Comparison of ENCODE assay signal across 9 mouse cellular contexts in genomic region chr5:82060679-82061078, GRCm38 (mm10).
DNase-seq lines count a peak whose midpoint lies in the region; ATAC-seq and TF ChIP-seq lines count a peak whose summit lies in the region.
"Had no signal": no experiment of that assay in that cellular context is flagged by ENCODE, and none has a peak within 500 bp of the region (broad histone marks: within the 10 kb centered on the region; RNA-seq: fewer than 3 reads in every experiment).

No protein-coding gene starts in this region.

- H3K27ac ChIP-seq in heart, postnatal 0 days (ENCODE audit: low read depth) = no peak overlapping the region
- H3K27ac ChIP-seq in midbrain, embryonic 14.5 days (replicated peaks; ENCODE audit: low read depth, low read length) = no peak overlapping the region
- H3K27ac ChIP-seq in midbrain, embryonic 16.5 days (ENCODE audit: low read length) = no peak overlapping the region
- H3K27ac ChIP-seq: embryonic facial prominence, embryonic 15.5 days had no signal

- no peaks in the 10 kb centered on the region for H3K4me1 ChIP-seq in heart, postnatal 0 days (ENCODE audit: control insufficient read depth, insufficient read depth)
- no peaks in the 10 kb centered on the region for H3K4me1 ChIP-seq in midbrain, embryonic 14.5 days (ENCODE audit: control insufficient read depth, insufficient read depth, low read length)
- H3K4me1 ChIP-seq in midbrain, embryonic 16.5 days (ENCODE audit: control insufficient read depth, insufficient read depth, low read length) = no peaks in the 10 kb centered on the region
- H3K4me1 ChIP-seq: embryonic facial prominence, embryonic 15.5 days had no signal

- no peak overlapping the region for H3K4me3 ChIP-seq in heart, postnatal 0 days (ENCODE audit: low read depth, low read length)
- H3K4me3 ChIP-seq in midbrain, embryonic 14.5 days (replicated peaks; ENCODE audit: low read depth, low read length) = no peak overlapping the region
- no peak overlapping the region for H3K4me3 ChIP-seq in midbrain, embryonic 16.5 days (ENCODE audit: low read depth, low read length)
- H3K4me3 ChIP-seq: embryonic facial prominence, embryonic 15.5 days had no signal

- H3K36me3 ChIP-seq in heart, postnatal 0 days (replicated peaks; ENCODE audit: control insufficient read depth, insufficient read depth, low read length) = no peaks in the 10 kb centered on the region
- H3K36me3 ChIP-seq in midbrain, embryonic 14.5 days (ENCODE audit: control insufficient read depth, insufficient read depth, low read length) = no peaks in the 10 kb centered on the region
- H3K36me3 ChIP-seq in midbrain, embryonic 16.5 days (ENCODE audit: control insufficient read depth, insufficient read depth, low read length) = no peaks in the 10 kb centered on the region
- H3K36me3 ChIP-seq: embryonic facial prominence, embryonic 15.5 days had no signal

- TF ChIP-seq EP300 in heart, postnatal 0 days (IDR thresholded peaks at IDR 0.05; ENCODE audit: low read depth) = no peak

- H3K9ac ChIP-seq in heart, postnatal 0 days (replicated peaks; ENCODE audit: low read depth, low read length) = no peak overlapping the region
- H3K9ac ChIP-seq in midbrain, embryonic 14.5 days (replicated peaks; ENCODE audit: low read length) = no peak overlapping the region
- no peak overlapping the region for H3K9ac ChIP-seq in midbrain, embryonic 16.5 days (ENCODE audit: low read depth, low read length)
- H3K9ac ChIP-seq: embryonic facial prominence, embryonic 15.5 days had no signal

- no peak for ATAC-seq in heart, postnatal 0 days (ENCODE audit: insufficient read depth, low read depth)
- ATAC-seq in midbrain, embryonic 14.5 days (ENCODE audit: low FRiP score, low TSS enrichment) = no peak
- no peak for ATAC-seq in midbrain, embryonic 16.5 days

- no peak for DNase-seq in heart, postnatal 0 days (ENCODE audit: low spot score)
- DNase-seq in heart, adult 11 months = no peak
- DNase-seq in midbrain, embryonic 14.5 days = peak; percentile 41
- peak; percentile 72 for DNase-seq in adipocyte (ENCODE audit: low spot score)
- peak; percentile 0 for DNase-seq in lung, postnatal 25 days (ENCODE audit: low spot score)
- no peak for DNase-seq in spleen, postnatal 14 days (ENCODE audit: low spot score in 2 of 2)
- DNase-seq in c-Kit-positive CD71-positive TER-119-positive erythroid progenitor cells, embryonic 14.5 days (ENCODE audit: low spot score) = no peak

- no peak overlapping the region for H3K4me2 ChIP-seq in heart, postnatal 0 days (ENCODE audit: low read depth, low read length)
- H3K4me2 ChIP-seq in midbrain, embryonic 14.5 days (ENCODE audit: low read length) = no peak overlapping the region
- no peak overlapping the region for H3K4me2 ChIP-seq in midbrain, embryonic 16.5 days (ENCODE audit: low read length)
- H3K4me2 ChIP-seq: embryonic facial prominence, embryonic 15.5 days had no signal

- no peaks in the 10 kb centered on the region for H3K27me3 ChIP-seq in heart, postnatal 0 days (ENCODE audit: control insufficient read depth, insufficient read depth, low read length)
- H3K27me3 ChIP-seq in midbrain, embryonic 14.5 days (ENCODE audit: control insufficient read depth, insufficient read depth, low read length) = no peaks in the 10 kb centered on the region
- no peaks in the 10 kb centered on the region for H3K27me3 ChIP-seq in midbrain, embryonic 16.5 days (ENCODE audit: control insufficient read depth, insufficient read depth, low read depth, low read length)
- H3K27me3 ChIP-seq: embryonic facial prominence, embryonic 15.5 days had no signal

- 32% methylated on average over 1 of the region's 1 CpGs for WGBS in heart, postnatal 0 days
- 66% methylated on average over 1 of the region's 1 CpGs for WGBS in midbrain, embryonic 14.5 days
- WGBS in midbrain, embryonic 16.5 days = 57% methylated on average over 1 of the region's 1 CpGs

- TF ChIP-seq CTCF in heart, postnatal 0 days (IDR thresholded peaks at IDR 0.05; ENCODE audit: low read depth) = peak; percentile 26; the same call in 1 of the 2 replicates

- H3K9me3 ChIP-seq in heart, postnatal 0 days (replicated peaks; ENCODE audit: control insufficient read depth, low read length) = no peaks in the 10 kb centered on the region
- H3K9me3 ChIP-seq in midbrain, embryonic 14.5 days (ENCODE audit: control insufficient read depth, low read length) = 0 out of 2 replicates have a peak, but pooled peaks cover 7% of the 10 kb centered on the region
- 0 out of 2 replicates have a peak, but pooled peaks cover 5% of the 10 kb centered on the region for H3K9me3 ChIP-seq in midbrain, embryonic 16.5 days (replicated peaks; ENCODE audit: control insufficient read depth, low read length, poor library complexity, severe bottlenecking)
- H3K9me3 ChIP-seq: embryonic facial prominence, embryonic 15.5 days had no signal

Comparison
In these comparisons a context has a peak if more than half of its experiments do, and no peak if none do; other contexts are left out.
1. DNase-seq: peak in midbrain, embryonic 14.5 days (single experiment), adipocyte (single experiment) and lung, postnatal 25 days (single experiment); none in heart, postnatal 0 days (single experiment), heart, adult 11 months (single experiment), spleen, postnatal 14 days (0 of 2) and c-Kit-positive CD71-positive TER-119-positive erythroid progenitor cells, embryonic 14.5 days (single experiment).